Mouse (Mus musculus) embryo, embryonic 10.5 days (tissue): Measurements from ENCODE around the gene Armh4.

Source experiments
- DNase-seq: peaks from one replicate; pipeline ENCODE4 v3.0.0-alpha.2; 2015; ENCODE audit warnings: low spot score

Gene Armh4

DNA sequence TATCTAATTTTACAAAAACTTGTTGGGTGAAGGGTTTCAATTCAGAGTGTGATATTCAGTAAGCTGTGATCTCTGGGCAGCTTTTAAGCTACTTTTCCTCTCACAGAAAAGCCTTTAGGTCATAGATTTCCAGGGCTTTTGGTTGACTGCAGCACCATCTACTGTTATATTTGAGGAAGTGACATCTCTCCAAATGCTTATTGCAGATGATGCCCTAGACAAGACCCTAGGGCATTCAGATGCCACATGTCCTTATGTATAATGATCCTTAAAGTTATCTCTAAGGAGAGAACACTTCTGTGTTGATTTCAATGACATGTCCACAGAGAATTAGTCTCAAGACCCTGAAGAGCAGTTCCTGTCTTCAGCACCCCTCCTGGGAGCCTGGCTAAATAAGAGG, 49.2 kb downstream of the Armh4 start:
- DNase-seq, result peak; percentile 66

- DNase-seq, result peak; percentile 26
These were observed 59.7 kb downstream of the Armh4 start for GRCm38 (mm10) chr14:49723361-49724054.

GRCm38 (mm10) chr14:49722782-49723181, 60.4 kb downstream of the Armh4 start:
- no peak for DNase-seq

DNA sequence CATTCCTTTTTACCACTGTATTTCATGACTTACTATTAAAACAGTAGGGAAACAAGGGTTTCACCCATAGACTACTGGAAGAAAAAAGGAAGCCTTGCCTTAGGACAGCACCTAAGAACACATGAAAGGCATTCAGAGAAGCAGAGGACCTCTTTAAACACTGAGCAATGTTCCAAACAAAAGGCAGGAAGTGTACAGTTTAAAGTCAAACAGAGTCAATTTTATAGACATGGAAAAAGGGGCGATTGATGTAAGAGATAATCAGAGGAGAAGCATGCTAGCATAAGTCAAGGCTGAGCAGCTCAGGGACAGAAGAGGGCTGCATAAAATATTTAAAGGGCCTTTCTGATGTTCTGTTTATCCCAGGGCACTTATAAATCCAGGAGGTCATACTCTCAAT, 61.9 kb downstream of the Armh4 start:
- DNase-seq, result no peak

GRCm38 (mm10) chr14:49719678-49720077, 63.5 kb downstream of the Armh4 start:
- DNase-seq, result no peak

DNA sequence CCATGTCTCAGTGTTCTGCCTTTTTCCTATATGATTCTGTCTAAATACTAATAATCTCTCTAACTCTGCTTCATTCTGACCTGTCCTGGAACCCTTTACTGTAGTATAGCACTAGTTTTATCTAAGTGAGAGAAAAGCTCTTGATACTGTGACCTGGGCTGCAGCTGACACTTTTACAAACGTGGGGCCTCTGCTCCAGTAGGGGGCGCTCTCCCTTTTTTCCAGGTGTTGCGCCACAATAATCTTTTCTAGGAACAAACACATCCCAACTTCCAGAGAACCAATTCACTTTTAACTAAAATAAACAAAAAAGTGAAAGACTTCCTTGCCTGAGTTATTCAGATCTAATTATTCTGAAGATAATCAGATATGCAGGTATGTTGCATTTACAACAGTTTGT, 72.2 kb downstream of the Armh4 start:
- no peak for DNase-seq

- DNase-seq, result peak; percentile 17
These were observed 79.6 kb downstream of the Armh4 start for GRCm38 (mm10) chr14:49703432-49704200.

GRCm38 (mm10) chr14:49679511-49680284, 103.5 kb downstream of the Armh4 start:
- no peak for DNase-seq

DNA sequence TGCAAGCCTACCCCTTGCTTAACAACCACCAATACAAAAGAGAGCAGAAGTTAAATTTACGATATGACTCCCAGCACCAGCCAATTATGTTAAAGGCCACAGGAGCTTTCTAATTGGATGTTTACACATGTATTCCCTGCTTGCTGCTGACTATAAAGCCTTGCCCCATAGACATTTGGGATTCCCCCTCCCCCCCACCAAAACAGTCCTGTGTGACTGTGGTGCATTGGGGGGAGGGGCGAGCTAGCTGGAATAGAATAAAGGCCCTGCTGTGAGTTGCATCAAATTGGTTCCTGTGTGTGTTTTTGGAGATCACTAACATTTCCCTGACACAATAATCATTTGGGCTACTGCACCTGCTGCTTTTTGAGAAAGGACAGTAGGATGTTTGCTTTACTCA, 106.6 kb downstream of the Armh4 start:
- no peak for DNase-seq

- no peak for DNase-seq
These were observed 122.7 kb downstream of the Armh4 start for GRCm38 (mm10) chr14:49660444-49660843.

DNA sequence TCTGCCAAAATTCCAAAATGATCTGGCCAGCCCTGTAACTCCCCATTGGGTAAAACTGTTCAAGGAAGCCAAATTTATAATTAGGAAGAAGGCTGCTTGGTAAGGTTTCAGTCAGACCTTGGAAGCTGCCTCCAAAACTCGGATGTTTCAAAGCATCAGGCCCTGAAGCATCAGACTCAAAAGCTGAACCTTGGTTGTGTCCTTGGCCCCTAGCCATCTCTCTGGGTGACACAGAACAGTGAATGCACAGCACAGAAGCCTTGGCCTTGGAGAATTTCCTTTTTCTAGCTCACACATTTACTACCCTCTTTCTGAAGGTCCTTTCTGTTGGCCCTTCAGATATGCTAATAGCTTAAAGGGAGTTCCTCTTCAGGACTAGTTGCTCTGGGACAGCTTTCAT, 134.0 kb downstream of the Armh4 start:
- no peak for DNase-seq

GRCm38 (mm10) chr14:49637422-49637821, 145.8 kb downstream of the Armh4 start:
- no peak for DNase-seq

DNA sequence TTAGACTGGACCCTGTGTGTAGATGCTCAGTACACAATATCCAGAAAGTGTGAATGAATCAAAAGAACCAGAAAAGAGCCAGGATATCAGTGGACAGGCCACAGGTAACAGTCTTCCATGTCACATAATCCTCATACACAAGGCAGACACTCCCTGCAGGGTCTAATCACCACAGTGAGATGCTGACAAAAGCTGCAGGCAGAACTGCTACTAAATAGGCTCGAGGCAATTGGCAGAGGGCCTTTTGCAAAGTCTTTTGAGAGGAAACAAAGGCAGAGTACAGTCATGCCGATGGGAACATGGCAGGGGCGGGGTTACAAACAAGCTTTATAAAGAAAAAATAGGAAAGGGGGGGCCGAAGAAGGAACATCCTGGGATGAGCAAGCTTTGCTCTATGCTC, 157.1 kb downstream of the Armh4 start:
- no peak for DNase-seq
